Mouse (Mus musculus) CD4-positive naive resting alpha-beta T cell, adult 76 days (primary cell): Measurements from ENCODE around the gene Tspan18. TPM values are rescaled to one million over a fixed set of nuclear protein-coding genes. Genes with fewer than 3 reads are reported as not detected.

ENCODE experiments used
- total RNA-seq: library from RNA; stranded (reverse); gene quantifications from one replicate; pipeline ENCODE4 v1.2.4, GENCODE M21; 2023

Tspan18 gene
- total RNA-seq: 0.15 TPM

GRCm38 (mm10) chr2:93333817-93334731 is at the start of gene Tspan18:
TSS of gene Tspan18 (minus strand) at chr2:93334505.

GRCm38 (mm10) chr2:93187323-93187996 is 146.8 kb downstream of the Tspan18 start, which contains the start of gene Trp53i11:
TSS of gene Trp53i11 (plus strand) at chr2:93187548.

Other genes with a start within 250 kb of the Tspan18 start
- 56.8 TPM for gene Trp53i11, start 147.0 kb downstream of the Tspan18 start, total RNA-seq
- 162 TPM for gene Cd82, start 128.6 kb upstream of the Tspan18 start, total RNA-seq
- gene Gm10803, start 226.1 kb upstream of the Tspan18 start, total RNA-seq: not detected